Mouse (Mus musculus): ENCODE results near the gene 2010111I01Rik.

GRCm38 (mm10) chr13:63089513-63089912 is 124.8 kb downstream of the 2010111I01Rik start:
- TF ChIP-seq CTCF (IDR thresholded peaks at IDR 0.05; ENCODE audit: low read depth) (no peak), EP300 (IDR thresholded peaks at IDR 0.05; ENCODE audit: low read depth) (no peak)

Measured in liver, embryonic 14.5 days (tissue).